Mouse (Mus musculus) bone marrow, adult 2 months (tissue): ENCODE measurements around the gene Slc15a3.

Experiments
- CTCF ChIP-seq: fragments of 200-500 bp; IDR thresholded peaks from 2 replicates; pipeline ENCODE4 v1.5.1; 2011; ENCODE audit warnings: low read length, control low read depth; ENCODE audit not compliant: control insufficient read depth, insufficient read depth
- POLR2A ChIP-seq: fragments of 200-500 bp; IDR thresholded peaks from 2 replicates; pipeline ENCODE4 v1.6.1; 2011; ENCODE audit warnings: low read depth, mild to moderate bottlenecking, control low read depth, low read length, borderline replicate concordance; ENCODE audit not compliant: control insufficient read depth

- TF ChIP-seq POLR2A (no peak), CTCF (no peak)
Measured at GRCm38 (mm10) chr19:10871328-10871961, 31.9 kb downstream of the Slc15a3 start.
